Mouse (Mus musculus): ENCODE measurements around the gene Tenm3. TPM values are rescaled to one million over a fixed set of nuclear protein-coding genes. Genes with fewer than 3 reads are reported as not detected.
A peak's percentile ranks its signal among the peaks of the same experiment; 100 is the strongest.

The Tenm3 gene
- polyA plus RNA-seq, 1 experiment from 2014 or later, result 31.6 TPM

DNA sequence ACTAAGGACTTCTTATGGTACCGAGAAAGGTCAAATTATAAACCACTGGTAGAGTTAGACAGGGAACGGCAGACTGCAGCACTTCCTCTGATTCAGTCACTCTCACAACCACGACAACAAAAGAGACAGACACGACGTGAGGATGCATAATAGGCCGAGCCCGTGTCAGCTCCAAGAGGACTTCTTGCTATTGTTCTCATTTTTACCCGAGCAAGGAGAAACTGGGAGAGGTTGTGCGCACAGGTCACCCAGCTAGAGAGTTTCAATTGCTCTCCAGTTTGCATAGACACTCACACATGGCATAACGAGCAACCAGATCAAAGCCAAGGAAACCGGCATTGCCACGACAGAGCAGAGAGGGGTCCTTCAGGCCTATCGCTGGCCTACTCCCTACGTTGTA, 121.0 kb downstream of the Tenm3 start:
- no peaks in the 10 kb centered on the region for H3K27me3 ChIP-seq (ENCODE audit: insufficient read depth, poor library complexity, severe bottlenecking)
- H3K4me1 ChIP-seq (replicated peaks), result peaks cover 36% of the 10 kb centered on the region
- no peaks in the 10 kb centered on the region for H3K9me3 ChIP-seq
- 29% methylated on average over 14 of the region's 14 CpGs for WGBS
- H3K4me3 ChIP-seq, result no peak overlapping the region
- peak; percentile 35 for DNase-seq (ENCODE audit: low spot score)
- no peaks in the 10 kb centered on the region for H3K36me3 ChIP-seq
- H3K27ac ChIP-seq, result peak overlapping the region; percentile 79

DNA sequence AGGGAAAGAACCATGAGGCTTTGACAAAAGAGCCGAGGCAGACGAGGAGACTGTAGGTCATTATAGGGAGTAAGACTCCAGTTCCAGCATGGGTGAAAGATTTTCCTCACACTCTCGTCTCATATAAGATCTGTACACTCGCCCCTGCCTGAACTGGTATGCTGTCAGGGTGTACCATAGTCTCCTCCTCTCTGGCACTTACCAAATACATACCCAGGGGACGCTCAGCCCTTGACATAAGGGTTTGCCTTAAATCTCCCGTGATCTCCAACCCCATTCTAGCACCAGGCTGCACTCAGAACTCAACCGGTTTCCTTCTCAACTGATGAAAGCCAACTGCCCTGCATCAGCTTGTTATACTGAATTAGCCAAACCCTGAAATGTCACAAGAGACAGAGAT, 121.4 kb downstream of the Tenm3 start:
- 76% methylated on average over 7 of the region's 7 CpGs for WGBS
- peak overlapping the region; percentile 79 for H3K27ac ChIP-seq
- no peak overlapping the region for H3K4me3 ChIP-seq
- no peak for DNase-seq (ENCODE audit: low spot score)
- H3K9me3 ChIP-seq, result no peaks in the 10 kb centered on the region
- H3K36me3 ChIP-seq, result no peaks in the 10 kb centered on the region
- no peaks in the 10 kb centered on the region for H3K27me3 ChIP-seq (ENCODE audit: insufficient read depth, poor library complexity, severe bottlenecking)
- H3K4me1 ChIP-seq (replicated peaks), result peaks cover 36% of the 10 kb centered on the region

DNA sequence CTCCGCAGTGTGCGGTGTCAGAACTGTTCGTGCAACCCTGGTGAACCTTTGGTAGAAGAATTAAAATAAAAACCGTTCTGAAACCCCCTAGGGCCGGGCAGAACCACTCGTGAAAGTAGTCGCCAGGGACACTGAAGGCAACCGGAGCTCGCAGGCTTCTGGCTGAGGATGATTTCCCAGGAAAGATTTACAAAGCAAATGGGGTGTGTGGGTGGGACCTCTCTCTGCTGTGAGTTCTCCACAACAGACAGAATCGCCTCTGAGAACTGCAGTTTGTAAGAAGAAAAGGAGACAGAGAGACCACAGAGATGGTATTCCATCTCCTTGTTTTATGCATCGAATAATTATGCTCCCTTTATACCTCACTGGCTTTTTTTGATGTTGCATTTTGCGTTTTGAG, 122.4 kb downstream of the Tenm3 start:
- Histone ChIP-seq H3K27ac (no peak overlapping the region), H3K9me3 (no peaks in the 10 kb centered on the region), H3K27me3 (ENCODE audit: insufficient read depth, poor library complexity, severe bottlenecking) (no peaks in the 10 kb centered on the region), H3K4me1 (replicated peaks) (peaks cover 32% of the 10 kb centered on the region), H3K36me3 (no peaks in the 10 kb centered on the region), H3K4me3 (no peak overlapping the region)
- DNase-seq (ENCODE audit: low spot score), result no peak
- WGBS, result 92% methylated on average over 12 of the region's 12 CpGs

DNA sequence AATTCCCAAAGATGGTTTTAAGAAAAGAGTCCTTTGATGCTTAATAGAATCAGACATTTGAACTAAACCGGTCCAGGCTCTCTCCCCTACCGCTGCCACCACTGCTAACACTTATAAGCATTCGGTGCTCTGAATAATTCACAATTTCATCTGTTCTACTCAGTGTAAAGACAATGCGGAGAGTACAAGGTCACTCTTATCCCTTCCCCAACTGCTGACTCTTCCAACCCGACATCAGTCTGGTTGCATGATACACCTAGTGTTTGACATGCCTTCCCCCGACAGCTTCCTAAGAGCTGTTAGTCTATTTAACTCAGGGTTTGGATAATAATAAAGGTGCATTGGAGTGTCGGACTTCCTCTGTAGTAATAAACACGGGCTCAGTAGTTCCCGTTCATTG, 128.1 kb downstream of the Tenm3 start:
- H3K36me3 ChIP-seq, result no peaks in the 10 kb centered on the region
- WGBS, result 87% methylated on average over 9 of the region's 9 CpGs
- H3K9me3 ChIP-seq, result 0 out of 2 replicates have a peak, but pooled peaks cover 5% of the 10 kb centered on the region
- H3K4me1 ChIP-seq (replicated peaks), result no peaks in the 10 kb centered on the region
- no peak overlapping the region for H3K4me3 ChIP-seq
- no peaks in the 10 kb centered on the region for H3K27me3 ChIP-seq (ENCODE audit: insufficient read depth, poor library complexity, severe bottlenecking)
- DNase-seq (ENCODE audit: low spot score), result no peak
- no peak overlapping the region for H3K27ac ChIP-seq

DNA sequence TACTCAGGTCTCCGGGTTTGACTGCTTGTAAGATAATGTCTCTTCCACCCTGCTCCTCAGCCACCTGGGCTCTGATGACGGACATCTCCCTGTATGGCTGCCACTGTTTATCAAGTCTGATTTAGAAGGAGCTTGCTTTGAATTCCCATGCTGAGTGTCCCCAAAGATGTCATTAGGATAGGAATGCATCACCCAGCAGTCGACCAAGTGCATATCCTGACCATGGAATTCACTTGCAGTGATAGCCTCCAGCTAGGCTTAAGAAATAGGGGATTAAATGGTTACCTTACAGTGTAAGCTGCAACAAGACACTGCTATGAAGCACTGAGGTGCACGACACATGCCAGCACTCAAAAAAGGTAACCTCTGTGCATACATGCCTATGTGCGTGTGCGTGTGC, 137.1 kb downstream of the Tenm3 start:
- no peak for DNase-seq (ENCODE audit: low spot score)
- H3K4me3 ChIP-seq, result no peak overlapping the region
- H3K4me1 ChIP-seq (replicated peaks), result no peaks in the 10 kb centered on the region
- H3K9me3 ChIP-seq, result peaks cover 13% of the 10 kb centered on the region; the same call in 1 of the 2 replicates
- no peaks in the 10 kb centered on the region for H3K36me3 ChIP-seq
- H3K27me3 ChIP-seq (ENCODE audit: insufficient read depth, poor library complexity, severe bottlenecking), result no peaks in the 10 kb centered on the region
- WGBS, result 88% methylated on average over 6 of the region's 6 CpGs
- H3K27ac ChIP-seq, result no peak overlapping the region

DNA sequence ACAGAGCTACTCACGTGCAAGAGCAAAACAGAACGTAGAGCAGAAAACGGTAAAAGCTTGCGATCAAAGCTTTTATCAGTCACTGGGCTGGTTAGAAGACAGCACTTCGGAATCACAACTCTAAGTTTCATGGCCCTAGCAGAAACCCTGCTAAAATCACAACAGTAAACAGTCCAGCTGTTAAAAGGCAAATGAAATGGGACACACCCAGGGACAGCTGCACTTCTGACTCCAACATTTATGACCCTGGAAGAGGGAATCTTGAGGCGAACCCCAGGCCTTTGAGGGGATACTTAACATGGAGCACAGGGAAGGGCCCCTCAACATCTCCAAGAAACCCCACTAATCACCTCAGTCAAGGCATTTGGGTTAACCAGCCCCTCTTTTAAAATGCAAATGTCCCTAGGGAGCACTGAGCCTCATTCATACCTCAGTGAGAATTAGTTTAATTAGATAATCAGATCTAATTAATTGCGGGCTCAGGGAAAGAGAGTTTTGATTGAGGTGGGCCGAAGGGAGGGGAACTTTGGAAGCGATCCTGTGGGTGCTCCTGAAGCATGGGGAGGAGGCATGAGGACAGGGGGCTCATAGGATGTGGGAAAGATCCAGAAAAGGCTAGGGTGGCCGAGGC, 138.8 kb downstream of the Tenm3 start:
- WGBS, result 90% methylated on average over 10 of the region's 10 CpGs
- peaks cover 8% of the 10 kb centered on the region; the same call in 1 of the 2 replicates for H3K9me3 ChIP-seq

DNA sequence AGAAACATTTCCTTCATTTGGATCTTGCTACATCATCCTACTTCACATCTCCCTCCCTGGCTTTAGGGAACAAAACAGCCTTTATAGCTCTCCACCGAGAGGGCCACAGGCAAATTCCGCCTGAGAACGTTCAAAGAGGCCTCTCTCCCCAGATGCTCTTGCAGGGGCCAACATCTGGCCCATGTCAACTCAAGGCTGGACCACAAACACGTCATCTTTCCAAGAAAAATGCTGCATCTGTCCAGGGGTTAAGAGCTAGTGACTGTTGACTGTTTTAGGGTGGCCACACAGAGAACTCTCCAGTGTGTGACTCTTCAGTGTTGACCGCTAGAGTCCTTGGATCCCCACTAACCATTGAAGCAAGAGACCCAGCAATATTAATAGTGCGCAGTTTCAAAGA, 139.3 kb downstream of the Tenm3 start:
- Histone ChIP-seq H3K9me3 (peaks cover 8% of the 10 kb centered on the region; the same call in 1 of the 2 replicates), H3K36me3 (no peaks in the 10 kb centered on the region), H3K27me3 (ENCODE audit: insufficient read depth, poor library complexity, severe bottlenecking) (no peaks in the 10 kb centered on the region), H3K4me1 (replicated peaks) (no peaks in the 10 kb centered on the region), H3K4me3 (no peak overlapping the region), H3K27ac (no peak overlapping the region)
- no peak for DNase-seq (ENCODE audit: low spot score)
- WGBS, result 84% methylated on average over 6 of the region's 6 CpGs

More for the DNA sequence above, 138.8 kb downstream of the Tenm3 start:
- H3K4me1 ChIP-seq (replicated peaks), result no peaks in the 10 kb centered on the region
- no peaks in the 10 kb centered on the region for H3K36me3 ChIP-seq
- no peak overlapping the region for H3K4me3 ChIP-seq
- no peaks in the 10 kb centered on the region for H3K27me3 ChIP-seq (ENCODE audit: insufficient read depth, poor library complexity, severe bottlenecking)
- no peak overlapping the region for H3K27ac ChIP-seq
- DNase-seq (ENCODE audit: low spot score), result no peak

DNA sequence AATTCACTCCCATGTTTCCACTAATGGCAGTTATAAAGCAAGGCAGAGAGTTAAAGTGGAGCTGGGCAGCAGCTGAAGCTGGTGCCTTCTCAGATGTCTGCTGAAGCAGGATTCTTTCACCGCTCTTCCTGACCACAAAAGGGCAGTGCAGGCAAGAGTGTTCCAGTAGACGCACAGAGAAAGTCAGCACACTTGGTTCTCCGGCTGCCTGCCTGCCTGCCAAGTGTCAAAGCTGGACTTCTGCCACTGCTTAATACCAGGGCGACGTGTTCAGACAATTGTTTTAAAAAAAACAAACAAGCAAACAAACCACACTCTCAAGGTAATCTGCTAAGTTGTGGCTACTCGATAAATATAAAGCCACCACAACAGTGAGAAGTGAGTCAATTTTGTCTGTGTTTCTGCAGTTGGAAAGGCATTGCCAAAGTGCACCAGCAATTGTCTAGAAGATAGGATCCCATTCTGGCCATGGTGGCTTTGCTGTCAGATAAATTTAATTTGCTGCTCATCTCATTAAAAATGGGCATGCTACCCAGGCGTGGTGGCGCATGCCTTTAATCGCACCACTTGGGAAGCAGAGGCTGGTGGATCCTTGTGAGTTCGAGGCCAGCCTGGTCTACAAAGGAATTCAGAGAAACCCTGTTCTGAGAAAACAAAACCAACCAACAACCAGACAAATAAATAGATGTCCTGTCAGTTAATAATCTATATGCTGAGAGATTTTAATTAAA, 152.9 kb downstream of the Tenm3 start:
- H3K4me1 ChIP-seq (replicated peaks), result peaks cover 8% of the 10 kb centered on the region; the same call in 1 of the 2 replicates
- no peaks in the 10 kb centered on the region for H3K36me3 ChIP-seq
- no peaks in the 10 kb centered on the region for H3K9me3 ChIP-seq
- no peak for DNase-seq (ENCODE audit: low spot score)
- no peak overlapping the region for H3K4me3 ChIP-seq
- no peak overlapping the region for H3K27ac ChIP-seq
- 77% methylated on average over 10 of the region's 10 CpGs for whole genome bisulfite sequencing
- H3K27me3 ChIP-seq (ENCODE audit: insufficient read depth, poor library complexity, severe bottlenecking), result no peaks in the 10 kb centered on the region

DNA sequence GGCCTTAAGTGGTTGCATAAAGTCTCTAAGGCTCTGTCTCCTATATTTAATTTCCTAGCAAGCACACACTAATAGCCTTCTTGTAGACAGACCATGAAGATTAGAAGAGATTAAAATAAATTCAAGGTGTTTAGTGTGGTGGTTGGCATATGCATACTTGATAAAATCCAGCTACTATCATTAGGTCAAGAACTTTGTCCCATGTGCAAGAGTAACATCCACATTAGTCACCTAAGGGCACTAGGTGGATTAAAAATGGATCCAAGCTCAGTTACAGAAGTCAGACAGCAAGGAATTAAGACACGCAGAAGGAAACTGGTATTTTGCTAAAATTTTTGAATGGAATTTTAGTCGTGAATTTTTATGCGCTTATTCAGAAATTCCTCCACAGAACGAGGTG, 155.0 kb downstream of the Tenm3 start:
- H3K36me3 ChIP-seq, result no peaks in the 10 kb centered on the region
- 90% methylated on average over 4 of the region's 4 CpGs for whole genome bisulfite sequencing
- H3K9me3 ChIP-seq, result no peaks in the 10 kb centered on the region
- DNase-seq (ENCODE audit: low spot score), result no peak
- no peak overlapping the region for H3K27ac ChIP-seq
- H3K27me3 ChIP-seq (ENCODE audit: insufficient read depth, poor library complexity, severe bottlenecking), result 0 out of 2 replicates have a peak, but pooled peaks cover 2% of the 10 kb centered on the region
- peaks cover 8% of the 10 kb centered on the region; the same call in 1 of the 2 replicates for H3K4me1 ChIP-seq (replicated peaks)
- H3K4me3 ChIP-seq, result no peak overlapping the region

DNA sequence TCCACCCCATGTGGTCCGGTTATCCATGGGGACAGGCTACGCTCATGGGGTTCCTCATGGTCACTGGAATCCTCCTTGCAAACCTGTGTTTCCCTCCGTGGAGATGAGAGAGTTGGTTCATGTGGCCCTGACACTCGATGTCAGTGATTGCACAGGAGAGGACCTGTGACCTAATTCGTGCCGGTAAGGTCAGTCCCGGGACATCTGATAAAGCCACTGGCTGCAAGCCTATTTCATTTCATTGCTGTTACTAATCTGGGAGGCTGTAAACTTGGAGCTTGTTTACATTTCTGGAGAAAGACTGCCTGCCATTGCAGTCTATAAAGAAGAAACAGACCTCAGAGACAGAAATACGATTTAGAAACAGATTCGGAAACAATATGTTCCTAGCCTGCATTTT, 155.6 kb downstream of the Tenm3 start:
- no peak for DNase-seq (ENCODE audit: low spot score)
- no peaks in the 10 kb centered on the region for H3K9me3 ChIP-seq
- H3K4me3 ChIP-seq, result no peak overlapping the region
- 0 out of 2 replicates have a peak, but pooled peaks cover 2% of the 10 kb centered on the region for H3K27me3 ChIP-seq (ENCODE audit: insufficient read depth, poor library complexity, severe bottlenecking)
- WGBS, result 79% methylated on average over 9 of the region's 9 CpGs
- H3K27ac ChIP-seq, result no peak overlapping the region
- peaks cover 8% of the 10 kb centered on the region; the same call in 1 of the 2 replicates for H3K4me1 ChIP-seq (replicated peaks)
- H3K36me3 ChIP-seq, result no peaks in the 10 kb centered on the region

DNA sequence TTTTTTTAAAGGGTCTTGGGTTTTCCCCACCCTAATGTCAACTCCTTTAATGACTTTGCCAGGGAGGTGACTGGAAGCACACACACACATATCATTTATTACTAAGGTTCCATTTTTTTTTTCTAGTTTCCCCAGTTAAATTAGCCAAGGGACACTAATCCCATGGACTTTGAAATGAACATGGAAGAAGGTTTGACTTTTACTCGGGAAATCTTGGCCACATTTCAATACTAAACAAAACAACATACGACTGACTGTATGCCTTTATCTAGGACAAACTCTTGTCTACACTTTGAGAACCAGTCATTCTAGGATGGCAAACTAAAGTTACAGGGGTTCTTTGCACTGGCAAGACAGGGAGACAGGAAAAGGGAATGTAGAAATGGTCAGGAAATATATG, 170.3 kb downstream of the Tenm3 start:
- WGBS, result 86% methylated on average over 2 of the region's 2 CpGs
- no peak overlapping the region for H3K4me3 ChIP-seq
- H3K9me3 ChIP-seq, result no peaks in the 10 kb centered on the region
- DNase-seq (ENCODE audit: low spot score), result no peak
- peaks cover 22% of the 10 kb centered on the region for H3K27me3 ChIP-seq (ENCODE audit: insufficient read depth, poor library complexity, severe bottlenecking)
- H3K36me3 ChIP-seq, result peaks cover 15% of the 10 kb centered on the region
- peaks cover 5% of the 10 kb centered on the region for H3K4me1 ChIP-seq (replicated peaks)
- no peak overlapping the region for H3K27ac ChIP-seq

DNA sequence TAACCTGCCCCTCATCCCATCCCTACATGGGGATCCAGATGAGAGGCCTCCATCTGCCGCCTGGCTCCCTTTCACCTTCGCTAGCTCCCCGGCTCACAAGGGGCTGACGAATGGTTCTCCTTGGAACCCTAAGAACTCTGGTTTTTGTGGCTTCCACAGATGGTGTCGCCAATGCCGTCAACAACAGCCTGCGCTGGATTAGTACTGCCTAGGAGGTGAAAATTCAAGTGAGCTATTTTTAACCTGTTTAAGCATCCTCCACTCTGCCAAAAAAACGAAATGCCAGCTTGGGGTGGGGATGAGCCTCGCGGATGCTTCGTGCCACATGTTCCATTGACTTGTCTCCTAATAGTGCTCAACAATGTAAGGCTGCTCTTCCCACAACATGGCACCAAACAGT, 171.3 kb downstream of the Tenm3 start:
- Histone ChIP-seq H3K36me3 (peaks cover 15% of the 10 kb centered on the region), H3K4me1 (replicated peaks) (no peaks in the 10 kb centered on the region), H3K27ac (no peak overlapping the region), H3K27me3 (ENCODE audit: insufficient read depth, poor library complexity, severe bottlenecking) (peaks cover 18% of the 10 kb centered on the region), H3K4me3 (no peak overlapping the region), H3K9me3 (no peaks in the 10 kb centered on the region)
- WGBS, result 93% methylated on average over 11 of the region's 11 CpGs
- no peak for DNase-seq (ENCODE audit: low spot score)

DNA sequence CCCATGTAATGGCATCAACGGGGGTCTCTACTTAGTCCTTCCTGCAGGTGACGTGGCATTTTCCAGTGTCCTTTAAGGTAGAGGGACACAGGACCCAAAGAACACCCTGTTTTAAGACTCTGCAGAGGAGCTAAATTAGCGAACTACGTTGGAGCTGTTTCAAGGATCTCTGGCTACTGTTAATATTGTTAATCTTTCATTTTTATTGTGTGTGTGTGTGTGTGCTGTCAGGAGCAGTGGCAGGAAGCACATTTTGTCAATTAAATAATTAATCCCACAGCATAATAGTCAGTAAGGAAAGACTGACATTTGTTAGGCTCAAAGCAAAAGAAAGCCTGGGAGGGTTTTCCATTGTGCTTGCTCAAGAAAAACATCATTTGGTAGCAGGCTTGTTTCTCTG, 172.4 kb downstream of the Tenm3 start:
- DNase-seq (ENCODE audit: low spot score), result no peak
- Histone ChIP-seq H3K9me3 (no peaks in the 10 kb centered on the region), H3K4me3 (no peak overlapping the region), H3K36me3 (peaks cover 15% of the 10 kb centered on the region), H3K4me1 (replicated peaks) (no peaks in the 10 kb centered on the region), H3K27ac (no peak overlapping the region), H3K27me3 (ENCODE audit: insufficient read depth, poor library complexity, severe bottlenecking) (peaks cover 8% of the 10 kb centered on the region; the same call in 1 of the 2 replicates)
- WGBS, result 84% methylated on average over 4 of the region's 4 CpGs

Measured in hindbrain, embryonic 10.5 days (tissue).